Mouse (Mus musculus) testis, postnatal 14 days (tissue): ENCODE results near the gene Tap1.

Experiments
- DNase-seq: peaks from one replicate; pipeline ENCODE4 v3.0.0; 2021; ENCODE audit warnings: low spot score

Gene Tap1

GRCm38 (mm10) chr17:34234926-34235325 lies 47.6 kb downstream of the Tap1 start:
- peak; percentile 23 for DNase-seq

- no peak for DNase-seq
Observed at GRCm38 (mm10) chr17:34236691-34237090, 49.3 kb downstream of the Tap1 start.

GRCm38 (mm10) chr17:34237741-34238140 lies 50.4 kb downstream of the Tap1 start:
- no peak for DNase-seq

- no peak for DNase-seq
Observed at GRCm38 (mm10) chr17:34238706-34239105, 51.4 kb downstream of the Tap1 start, which contains the start of gene H2-Ob. Gene H2-Ob, plus strand, starts transcription at chr17:34238903.

GRCm38 (mm10) chr17:34239601-34240041 lies 52.3 kb downstream of the Tap1 start:
- DNase-seq, result no peak

- no peak for DNase-seq
Observed at GRCm38 (mm10) chr17:34240366-34240765, 53.0 kb downstream of the Tap1 start.

- no peak for DNase-seq
Observed at GRCm38 (mm10) chr17:34240916-34241315, 53.6 kb downstream of the Tap1 start.

GRCm38 (mm10) chr17:34244656-34245055 lies 57.3 kb downstream of the Tap1 start:
- no peak for DNase-seq
